Mouse (Mus musculus) megakaryocyte, embryonic 14.5 days (primary cell): Measurements from ENCODE around the gene Ptprg.

Experiments used
- FLI1 ChIP-seq: IDR thresholded peaks from 2 replicates; pipeline ENCODE4 v1.6.1; 2012; ENCODE audit warnings: low read length, inconsistent platforms, mixed read lengths
- GATA1 ChIP-seq: IDR thresholded peaks from 3 replicates; pipeline ENCODE4 v1.6.1; 2012; ENCODE audit warnings: mixed read lengths, low read length, inconsistent platforms, borderline replicate concordance

DNA sequence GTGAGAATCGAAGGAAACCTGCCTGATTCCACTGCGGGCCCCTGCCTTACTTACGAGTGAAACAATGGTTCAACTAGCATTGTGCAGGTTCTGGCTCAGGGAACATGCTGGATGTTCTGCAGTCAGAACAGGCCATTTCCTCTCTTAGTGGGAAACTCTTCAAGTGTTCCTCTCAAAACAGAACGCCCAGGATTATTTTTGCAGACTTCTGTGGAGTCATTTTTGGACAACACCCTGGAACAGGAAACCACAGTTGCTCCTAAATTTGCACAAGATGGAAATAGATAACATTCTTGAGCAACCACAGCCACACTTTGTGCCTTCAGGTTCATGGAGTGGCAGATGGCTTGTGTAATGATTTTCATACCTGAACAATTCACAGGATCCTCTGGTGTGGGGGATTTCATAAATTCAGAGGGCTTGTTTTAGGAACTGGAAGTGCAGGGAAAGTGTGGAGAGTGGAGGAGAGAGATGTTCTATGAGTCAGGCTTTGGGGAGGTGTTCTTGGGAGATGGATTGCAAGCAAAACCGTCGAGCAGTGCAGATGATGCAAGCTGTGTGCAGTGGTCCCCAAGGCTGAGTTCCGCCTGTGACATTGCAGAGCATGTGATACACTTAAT, 257.9 kb downstream of the Ptprg start:
- TF ChIP-seq GATA1 (no peak), FLI1 (no peak)
